Mouse (Mus musculus) cerebellum, adult 18-20 months (tissue): ENCODE data around the gene Ddr2.

Experiments
- DNase-seq, 2 experiments: peaks; one replicate each; pipeline ENCODE4 v3.0.0; 2021

The Ddr2 gene

DNA sequence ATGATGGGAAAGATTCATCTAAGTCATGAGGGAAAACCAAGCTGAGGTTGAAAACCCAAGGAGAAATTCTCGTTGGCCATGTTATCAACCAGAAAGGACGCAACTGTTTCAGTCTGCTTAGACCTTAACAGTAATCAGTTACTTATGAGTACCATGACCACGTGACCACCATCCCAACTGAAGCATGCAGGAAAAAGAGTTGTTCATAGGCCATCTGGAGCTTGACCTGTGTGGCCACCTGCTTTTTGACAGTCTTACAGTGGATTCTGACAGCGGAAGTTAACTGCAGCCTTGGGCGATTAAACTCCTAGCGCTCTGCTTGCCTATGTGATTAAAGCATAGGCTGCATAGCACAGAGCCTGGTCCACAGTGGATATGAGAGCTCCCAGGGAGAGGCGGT, 23.9 kb downstream of the Ddr2 start:
- no peak for DNase-seq

DNA sequence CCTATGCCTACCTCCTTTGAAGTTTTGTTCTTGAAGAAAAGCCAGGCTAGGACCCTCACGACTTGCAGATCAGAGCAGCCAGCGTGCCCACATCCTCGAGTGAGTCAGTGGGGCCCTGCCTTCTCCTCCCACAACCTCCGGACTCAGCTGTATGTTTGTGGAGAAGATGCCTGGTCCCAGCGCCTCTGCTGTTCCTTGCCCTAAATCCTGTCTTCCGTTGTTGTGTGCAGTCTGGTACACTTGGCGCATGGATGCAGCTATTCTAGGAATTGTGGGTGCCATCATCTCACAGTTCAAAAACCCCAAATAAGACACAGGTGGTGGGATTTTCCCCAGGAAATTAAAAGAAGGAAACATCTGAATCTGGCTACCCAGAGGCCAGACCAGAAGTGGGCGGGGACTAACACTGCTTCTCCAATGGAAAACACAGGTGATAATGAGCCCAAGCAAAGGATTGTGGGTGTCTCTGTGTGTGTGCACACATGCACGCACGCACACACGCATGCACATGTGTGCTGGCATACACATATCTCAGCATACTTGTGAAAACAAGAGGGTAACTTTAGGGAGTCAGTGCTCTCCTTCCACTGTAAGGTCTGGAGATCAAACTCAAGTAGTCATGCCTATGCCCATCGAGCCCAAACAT, 26.3 kb downstream of the Ddr2 start:
- no peak for DNase-seq

DNA sequence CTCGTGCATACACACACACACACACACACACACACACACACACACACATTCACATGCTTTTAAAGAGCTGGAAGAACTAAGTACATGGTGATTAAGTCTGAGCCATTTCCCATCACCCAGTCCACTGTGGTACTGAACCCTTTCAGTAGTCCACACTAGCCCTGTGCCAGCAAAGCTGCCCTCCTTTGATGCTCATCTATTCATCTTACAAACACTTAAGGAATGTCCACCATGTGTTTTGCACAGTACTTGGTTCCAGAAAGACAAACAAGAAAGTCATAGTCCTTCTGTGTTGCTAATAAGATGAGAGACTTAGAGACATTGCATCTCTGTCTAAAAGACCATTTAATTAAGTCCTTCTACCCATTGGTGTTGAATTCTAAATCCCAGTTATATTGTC, 29.7 kb downstream of the Ddr2 start:
- DNase-seq, result no peak

DNA sequence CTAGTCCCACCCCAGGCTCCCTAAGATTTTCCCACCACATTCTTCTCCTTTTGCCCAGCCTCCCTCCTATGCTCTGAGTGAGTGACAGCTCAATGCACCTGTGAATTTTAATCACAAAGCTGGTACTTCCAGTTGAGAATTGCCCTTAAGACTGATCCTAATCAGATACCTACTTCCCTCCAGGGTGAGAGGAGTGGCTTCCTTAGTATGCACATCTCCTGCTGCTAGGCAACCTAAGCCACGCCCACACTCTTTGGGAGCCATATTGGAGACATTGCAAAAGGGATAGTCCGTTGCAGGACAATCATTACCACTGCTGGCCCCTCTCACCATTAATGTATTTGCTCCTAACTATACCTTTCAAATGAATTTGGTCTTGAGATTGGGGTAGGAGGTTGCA, 31.1 kb downstream of the Ddr2 start:
- no peak for DNase-seq

DNA sequence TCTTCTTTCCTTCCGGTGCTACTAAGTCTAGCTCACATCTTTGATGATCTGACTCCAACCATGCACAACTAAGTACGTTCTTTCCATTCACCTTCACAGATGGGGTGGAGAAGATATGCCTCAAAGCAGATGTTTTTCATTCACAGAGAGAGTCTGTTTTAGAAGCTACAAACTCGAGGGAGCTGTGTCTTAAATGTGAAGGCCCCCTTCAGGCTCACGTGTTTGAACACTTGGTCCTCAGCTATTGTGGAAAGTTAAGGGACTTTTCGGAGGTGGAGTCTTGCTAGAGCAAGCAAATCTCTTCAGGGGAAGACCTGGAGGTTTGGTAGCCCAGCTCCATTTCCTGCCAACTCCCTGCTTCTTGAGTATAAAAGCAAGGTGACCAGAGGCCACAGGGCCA, 34.2 kb downstream of the Ddr2 start:
- no peak for DNase-seq

DNA sequence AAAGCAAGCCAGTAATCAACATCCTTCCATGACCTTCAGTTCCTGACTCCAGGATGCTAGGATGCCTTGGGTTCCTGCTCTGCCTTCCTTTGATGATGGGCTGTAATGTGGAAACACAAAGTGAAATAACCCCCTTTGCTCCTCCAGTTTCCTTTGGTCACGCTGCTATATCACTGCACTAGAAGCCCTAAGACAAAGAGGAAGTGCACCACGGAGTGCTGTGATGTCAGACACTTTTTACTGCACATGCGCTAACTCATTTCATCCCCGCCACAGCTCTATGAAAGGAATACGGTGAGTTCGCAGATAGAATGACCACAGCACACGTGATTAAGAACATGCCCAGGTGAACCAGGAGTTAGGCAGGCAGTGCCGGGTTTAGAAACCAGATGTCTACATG, 36.8 kb downstream of the Ddr2 start:
- DNase-seq, result no peak

DNA sequence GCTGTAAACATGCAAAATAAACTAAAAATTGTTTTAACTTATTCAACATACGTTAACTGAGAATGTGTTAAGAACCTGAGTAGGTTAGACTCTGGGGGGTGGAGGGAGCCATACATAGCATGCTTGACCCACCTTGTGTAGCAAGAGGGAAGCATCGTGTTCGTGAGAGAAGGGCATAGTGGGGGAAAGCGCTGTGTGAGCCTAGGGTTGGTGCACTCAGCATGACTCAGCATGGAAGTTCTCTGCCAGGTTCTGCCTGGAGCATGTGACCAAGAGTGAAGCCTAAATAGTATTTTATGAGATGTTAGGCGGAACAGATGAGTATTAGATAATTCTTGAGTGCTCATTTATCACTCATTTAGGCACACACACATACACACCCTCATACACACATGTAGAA, 41.4 kb downstream of the Ddr2 start:
- no peak for DNase-seq

DNA sequence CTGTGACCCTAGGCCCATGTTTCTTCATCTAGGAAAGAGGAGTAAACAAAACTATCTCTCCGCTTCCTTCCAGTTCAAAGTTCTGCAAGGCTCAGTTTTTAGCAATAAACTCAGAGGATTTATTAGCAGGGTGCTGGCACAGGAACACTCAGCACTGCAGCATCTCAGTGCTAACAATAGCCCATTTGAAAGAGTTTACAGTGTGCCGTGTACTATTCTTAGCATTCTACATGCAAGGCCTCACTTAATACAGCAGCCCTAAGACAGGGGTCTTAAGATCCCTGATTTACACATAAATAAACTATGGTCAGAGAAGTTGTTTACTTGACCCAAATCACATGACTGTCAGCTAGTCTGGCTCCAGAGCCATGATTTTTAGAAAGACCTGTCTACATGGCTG, 44.6 kb downstream of the Ddr2 start:
- no peak for DNase-seq

DNA sequence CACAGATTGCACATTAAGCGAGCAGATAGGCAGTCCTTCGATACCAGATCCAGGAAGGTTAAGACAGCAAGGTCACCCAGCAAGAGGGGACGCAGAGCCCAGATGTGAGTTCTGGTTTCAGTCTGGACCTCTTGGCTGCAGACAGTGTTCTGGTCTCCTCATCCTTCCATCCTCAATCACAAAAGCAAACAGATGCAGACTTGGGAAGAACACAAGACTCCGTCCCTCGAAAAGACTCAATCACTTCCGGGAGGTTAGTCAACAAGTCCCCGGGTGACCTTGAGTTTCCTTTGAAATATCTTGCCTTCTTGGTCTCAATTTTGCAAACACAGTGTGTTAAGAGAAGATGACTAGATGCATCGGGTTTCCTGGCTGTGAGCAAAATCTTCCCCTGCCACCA, 45.6 kb downstream of the Ddr2 start:
- DNase-seq, result no peak

DNA sequence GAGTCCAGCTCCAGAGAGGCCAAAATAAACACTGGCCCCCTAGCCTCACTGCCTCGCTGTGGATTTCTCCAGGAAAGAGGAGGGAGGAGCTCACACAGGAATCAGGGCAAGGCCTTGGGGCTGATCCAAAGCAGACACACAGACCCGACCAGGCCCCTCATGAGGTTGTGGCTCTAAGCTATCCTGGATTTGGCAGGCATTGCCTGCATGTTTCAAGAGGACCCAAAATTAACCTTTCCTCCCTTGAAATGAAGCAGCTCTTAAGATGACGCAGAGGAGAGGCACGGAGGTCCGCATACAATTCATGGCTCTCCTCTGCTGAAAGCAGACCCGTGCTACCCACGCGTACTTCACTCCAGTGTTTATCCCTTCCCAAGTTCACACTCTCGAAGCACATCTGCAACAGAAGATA, 46.5 kb downstream of the Ddr2 start:
- no peak for DNase-seq

DNA sequence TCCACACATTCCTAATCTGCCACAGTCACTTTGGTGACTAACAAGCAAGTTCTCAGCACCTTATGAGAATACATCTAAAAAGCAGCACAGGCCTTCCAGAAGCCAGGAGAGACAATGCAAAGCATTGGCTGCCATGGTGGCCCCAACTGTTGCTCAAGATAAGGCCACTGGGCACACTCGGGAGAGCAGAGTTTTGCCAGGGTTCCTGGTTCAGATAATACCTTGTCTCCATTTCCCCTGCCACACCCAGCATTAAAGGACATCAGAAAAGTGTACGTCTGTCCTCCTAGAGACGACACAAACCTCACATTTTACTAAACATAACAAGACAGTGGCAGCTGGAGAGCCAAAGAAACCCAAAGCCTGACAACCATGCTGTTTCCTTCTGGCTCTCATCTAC, 50.3 kb downstream of the Ddr2 start:
- DNase-seq, result no peak

DNA sequence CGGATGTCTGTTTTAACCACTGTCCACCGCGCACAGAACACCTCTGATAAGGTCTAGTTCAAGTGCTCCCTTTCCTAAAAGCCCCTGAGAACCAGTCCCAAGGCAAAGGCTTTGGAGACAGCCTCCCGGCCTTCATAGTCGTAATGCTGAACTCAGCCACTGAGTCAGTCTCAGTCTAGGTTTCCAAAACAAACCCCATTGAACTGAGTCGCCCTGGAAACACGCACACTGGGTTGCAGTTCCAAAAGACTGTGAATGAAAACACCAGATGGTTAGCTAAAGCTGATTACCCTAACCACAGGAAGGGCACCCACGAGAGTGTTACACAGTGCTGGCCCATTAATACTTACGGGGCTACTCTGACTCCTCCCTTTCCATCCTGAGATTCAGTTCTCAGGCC, 51.2 kb downstream of the Ddr2 start:
- no peak for DNase-seq

DNA sequence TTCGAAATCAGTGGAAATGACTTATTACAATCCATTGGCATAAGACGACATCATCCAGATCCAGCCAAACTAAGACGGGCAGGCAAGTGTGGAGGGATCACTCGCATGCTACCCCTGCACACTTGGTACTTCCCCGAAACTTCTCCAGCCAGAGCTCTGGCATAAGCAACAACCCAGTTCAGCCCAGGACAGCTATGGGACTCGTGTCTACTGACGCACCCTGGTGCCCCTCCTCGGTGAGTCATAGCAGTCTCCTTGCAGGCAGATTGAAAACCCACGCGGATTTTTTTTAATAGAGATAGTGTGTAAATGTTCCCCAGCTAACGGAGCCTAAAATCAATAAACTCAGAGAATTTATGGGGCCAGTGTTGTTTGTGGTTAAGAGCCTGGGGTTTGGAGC, 52.5 kb downstream of the Ddr2 start:
- no peak for DNase-seq

DNA sequence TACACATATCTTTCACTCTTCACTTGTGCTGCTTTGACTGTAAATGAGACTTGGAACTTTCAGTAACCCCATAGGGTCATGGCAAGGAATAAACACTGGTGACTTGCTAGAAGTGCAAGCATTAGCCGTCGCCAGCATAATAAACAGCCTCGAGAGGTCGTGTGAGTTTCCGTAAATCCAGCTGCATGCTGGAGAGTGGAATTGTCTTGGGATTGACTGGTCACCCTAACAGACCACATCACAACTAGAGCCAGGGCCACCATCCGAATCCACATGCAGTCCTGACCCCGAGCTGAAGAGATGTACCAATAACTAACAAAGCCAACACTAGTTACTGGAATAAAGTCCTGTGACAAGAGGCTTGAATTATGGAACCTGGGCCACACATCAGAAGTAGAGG, 53.0 kb downstream of the Ddr2 start:
- no peak for DNase-seq

DNA sequence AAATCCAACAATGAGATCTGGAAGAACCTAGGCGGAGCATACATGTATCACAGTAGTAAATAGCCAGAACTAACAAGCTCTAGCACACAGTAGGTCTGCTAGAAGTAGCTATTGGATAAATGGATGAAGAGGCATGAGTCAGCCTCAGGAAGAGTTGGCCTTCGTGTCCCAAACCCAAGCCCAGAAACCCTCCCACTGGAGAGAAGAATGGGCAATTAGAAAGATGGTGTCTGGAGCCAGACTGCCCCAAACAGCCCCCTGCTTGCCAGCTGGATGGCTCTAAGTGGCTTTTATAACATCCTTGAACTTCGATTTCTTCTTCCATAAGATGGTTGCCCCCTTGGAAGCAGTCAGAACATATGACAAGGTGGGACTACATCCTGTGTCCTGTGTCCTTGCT, 53.6 kb downstream of the Ddr2 start:
- no peak for DNase-seq

DNA sequence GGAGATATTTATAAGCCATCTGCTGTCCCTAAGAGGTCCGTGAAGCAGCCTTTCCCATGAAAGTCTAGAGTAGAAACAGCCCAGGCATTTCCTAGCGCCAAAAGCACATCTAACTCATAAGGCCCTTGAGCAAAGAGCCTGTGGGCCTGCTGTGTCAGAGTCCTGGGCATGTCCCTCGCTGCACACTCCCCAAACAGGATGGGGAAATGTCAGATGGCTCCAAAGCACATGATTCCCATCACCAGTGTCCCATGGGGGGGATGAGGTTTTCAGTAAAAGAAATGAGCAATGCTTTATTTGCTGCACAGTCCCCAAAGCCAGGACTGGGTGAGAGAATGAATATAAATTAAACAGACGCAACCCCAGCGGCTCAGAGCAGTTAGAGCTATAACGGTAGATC, 54.3 kb downstream of the Ddr2 start:
- no peak for DNase-seq

DNA sequence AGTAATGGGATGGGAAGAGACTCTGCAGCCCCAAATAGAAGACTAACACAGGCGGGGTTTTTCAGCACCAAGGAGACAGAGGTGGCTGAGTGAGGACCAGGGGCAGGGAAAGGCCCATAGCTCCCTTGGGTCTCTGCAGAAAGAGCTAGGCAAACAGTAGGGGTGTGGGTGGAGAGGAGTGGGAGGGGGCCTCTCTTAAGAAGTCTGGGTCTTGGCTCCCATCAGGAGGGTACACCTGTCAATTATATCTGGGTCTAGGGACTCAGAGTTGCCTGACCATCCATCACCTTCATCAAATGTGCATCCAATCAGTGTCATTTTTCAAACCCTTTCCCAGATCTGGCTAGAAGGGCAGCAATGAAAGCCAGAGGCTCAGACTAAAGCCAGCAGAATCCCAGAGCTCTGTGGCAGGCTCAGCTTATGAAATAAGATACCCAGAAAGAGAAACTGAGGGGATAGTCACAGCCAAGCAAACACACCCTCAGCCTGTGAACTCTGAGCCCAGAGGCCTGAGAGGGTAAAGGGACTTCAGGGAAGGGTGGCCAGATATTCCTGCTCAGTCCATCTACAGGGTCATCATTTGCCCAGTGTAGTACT, 58.0 kb downstream of the Ddr2 start:
- DNase-seq, result no peak

DNA sequence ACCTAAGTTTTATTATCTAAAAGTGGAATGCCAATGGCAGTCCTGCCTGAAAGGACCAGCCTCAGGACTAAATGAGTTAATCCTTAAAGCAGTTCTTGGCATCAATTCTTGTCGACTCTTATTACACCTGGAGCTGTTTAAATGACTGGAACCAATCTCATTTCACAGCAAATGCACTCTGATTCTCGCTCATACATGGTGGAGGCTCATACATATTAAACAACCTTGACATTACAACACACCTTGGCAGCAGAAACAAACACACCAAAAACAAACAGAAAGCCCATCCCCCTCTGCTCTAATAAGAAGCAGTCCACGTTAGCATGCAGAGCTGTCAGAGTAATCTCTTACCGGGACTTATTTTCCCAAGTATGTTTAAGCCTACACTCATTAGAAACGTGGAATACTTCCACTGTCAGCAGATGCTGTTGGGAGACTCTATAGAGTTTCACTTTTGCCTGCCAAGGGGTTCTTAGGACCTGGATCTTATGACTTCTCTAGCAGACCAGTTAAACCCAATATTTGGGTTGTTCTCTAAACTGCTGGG, 58.9 kb downstream of the Ddr2 start:
- no peak for DNase-seq

DNA sequence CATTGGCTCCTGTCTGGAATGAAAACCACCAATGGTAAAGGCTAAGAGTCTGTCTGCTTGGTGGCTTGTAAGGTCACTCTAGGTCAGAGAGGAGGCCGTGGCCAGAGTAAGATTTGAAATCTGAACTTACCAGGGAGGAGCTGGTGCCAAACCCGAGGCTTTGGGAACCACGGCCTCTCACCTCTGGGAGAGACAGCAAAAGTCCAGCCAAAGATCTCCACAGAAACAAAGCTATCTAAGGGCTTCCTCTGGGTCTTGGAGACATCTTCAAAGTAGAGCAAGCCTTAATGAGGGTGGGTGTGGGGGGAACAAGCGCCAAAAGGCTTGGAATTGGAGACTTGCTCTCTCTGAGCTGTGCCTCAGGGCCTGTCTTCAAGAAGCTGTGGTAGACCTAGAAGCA, 62.1 kb downstream of the Ddr2 start:
- DNase-seq, result no peak

DNA sequence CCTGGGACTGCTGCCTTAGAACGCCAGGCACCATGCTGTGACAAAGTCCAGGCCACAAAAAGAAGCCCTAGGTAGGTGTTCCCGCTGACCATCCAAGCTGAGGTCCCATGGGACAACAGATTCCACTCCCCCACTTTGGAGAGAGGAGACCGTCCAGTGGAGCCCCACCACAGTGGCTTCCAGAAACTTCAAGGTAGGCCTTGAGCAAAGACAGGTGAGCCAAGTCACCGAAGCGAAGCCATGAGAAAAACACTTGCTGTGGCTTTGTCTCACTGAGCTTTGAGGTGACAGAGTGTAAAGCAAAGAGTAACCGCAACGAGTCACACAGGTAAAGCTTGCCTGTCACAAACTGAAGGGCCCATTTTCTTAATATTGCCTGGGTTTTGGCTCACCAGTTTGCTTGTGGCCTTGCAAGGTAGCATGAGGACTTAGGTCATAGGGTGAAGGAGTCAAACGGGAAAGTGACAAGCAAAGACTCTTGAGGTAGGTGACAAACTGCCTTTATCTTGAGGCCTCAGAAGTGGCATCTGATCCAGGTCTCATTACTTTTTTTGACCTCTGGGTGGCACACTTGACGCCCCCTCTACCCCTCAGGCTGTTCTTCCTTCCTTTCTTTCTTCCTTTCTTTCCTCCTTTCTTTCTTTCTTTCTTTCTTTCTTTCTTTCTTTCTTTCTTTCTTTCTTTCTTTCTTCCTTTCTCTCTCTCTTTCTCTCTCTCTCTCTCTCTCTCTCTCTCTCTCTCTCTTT, 65.7 kb downstream of the Ddr2 start:
- no peak for DNase-seq

DNA sequence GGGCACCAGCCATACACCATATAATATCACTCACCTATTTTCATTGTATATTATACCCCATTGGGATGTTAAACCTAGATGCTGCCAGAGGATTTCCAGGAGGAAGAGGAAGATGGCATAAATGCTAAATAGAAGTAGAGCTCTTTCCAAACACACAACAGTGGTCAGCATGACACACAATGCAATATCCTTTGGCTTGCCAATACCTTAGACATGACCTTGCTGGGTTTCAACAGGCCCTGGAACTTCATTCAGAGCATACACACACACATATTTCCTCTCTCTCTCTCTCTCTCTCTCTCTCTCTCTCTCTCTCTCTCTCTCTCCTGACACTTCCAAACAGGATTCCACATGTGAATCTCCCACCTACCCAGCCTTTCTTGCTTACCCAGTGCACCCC, 66.8 kb downstream of the Ddr2 start:
- no peak for DNase-seq

DNA sequence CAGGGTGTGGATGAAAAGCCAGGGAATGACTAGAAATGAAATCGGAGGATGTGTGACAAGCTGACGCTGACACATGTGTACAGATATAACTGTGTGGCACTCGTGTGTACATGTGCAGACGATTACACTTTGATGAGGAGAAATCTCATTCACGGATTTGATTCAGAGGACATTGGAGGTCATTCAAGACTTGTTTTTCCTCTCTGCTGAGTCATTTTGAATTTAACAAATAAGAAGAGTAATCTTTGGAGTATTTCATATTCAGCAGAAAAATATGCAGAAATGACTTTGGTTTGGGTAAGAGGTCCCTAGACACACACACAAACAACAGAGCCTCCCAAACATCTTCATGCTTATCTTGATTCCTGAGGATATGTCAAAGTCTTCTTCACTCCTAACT, 67.6 kb downstream of the Ddr2 start:
- DNase-seq, result no peak

DNA sequence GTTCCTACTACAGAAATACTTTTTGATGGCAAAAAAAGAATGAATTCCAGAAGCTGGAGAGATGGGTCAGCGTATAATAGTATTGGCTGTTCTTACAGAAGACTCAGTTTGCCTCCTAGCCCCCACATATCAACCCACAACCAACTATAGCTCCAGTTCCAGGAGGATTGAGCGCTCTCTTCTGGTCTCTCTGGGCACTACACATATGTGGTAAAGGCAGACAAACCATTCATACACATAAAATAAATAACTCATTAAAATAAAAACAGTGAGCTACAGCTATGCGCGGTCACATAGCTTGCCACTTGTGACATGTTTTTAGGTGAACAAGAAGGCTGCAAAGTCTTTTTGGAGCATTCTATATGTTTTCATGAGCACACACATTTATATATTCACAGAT, 71.2 kb downstream of the Ddr2 start:
- DNase-seq, result no peak

DNA sequence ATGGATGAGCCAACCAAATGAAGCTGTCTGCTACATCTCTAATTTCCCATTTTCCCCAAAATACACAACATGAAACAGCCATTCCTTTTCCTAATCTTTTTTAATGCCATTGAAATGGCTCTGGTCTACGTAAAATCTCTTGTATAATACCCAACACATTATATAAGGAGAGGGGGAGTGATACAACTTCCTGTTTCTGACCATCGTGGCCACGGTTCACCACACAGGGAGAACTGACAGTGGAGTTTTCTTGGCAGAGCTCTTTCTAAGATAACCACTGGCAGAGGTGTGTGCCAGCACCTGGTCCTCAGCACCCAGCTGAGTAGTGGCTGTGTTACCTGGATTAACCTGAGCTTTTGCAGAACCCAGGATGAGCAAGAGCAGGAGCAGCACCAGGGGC, 75.0 kb downstream of the Ddr2 start:
- no peak for DNase-seq
